Mouse (Mus musculus): ENCODE measurements at regions not wholly inside any gene's neighbourhood (a gene's known extent, or its start where the extent isn't known, plus 50 kb on each side); places are given as distances from the start of the nearest gene placed in this dataset.

DNA sequence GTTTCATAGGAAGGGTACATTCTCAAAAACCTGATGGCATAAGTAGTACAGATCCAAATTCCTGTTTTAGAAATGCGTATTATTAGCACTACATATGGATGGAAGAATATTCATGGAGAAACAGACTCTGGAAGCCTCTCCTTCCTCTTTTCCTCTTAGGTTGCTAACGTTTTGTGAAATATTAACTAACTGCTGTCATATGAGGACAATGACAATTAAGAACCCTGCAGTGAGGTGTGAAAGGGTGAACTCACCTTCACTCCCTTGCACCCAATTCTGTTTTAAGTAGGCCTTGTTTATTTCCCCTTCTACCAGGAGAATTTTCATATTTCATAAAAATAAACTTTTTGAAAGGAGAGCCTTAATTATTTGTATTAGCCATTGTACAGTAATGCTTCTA is 62.5 kb upstream of the Abcb5 start:
- intact Hi-C loops (cut with DNase I): loop anchor here (5.0 to 10.0 kb wide), 3 partner anchors 294 to 954 kb away; no protein-coding TSS in a partner anchor

DNA sequence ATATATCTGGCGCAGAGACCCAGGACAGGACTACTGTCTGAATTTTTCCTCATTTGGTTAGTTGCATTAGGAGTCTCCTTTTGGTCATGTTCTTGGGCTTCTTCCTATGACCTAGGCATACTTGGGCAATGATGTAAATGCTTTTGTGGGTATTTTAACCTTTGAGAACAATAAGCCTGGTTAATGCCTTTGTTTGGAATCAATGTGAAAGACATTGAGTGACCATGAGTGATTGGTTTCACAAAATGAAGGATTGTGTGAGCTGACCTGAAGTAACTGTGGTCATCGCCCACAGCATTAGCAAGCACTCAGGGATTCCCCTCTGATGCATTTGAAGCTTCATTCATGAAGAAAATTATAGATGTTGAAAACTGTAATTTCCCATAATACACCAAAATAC is 61.9 kb upstream of the Abcb5 start:
- intact Hi-C loops (cut with DNase I): loop anchor here (5.0 to 10.0 kb wide), 3 partner anchors 294 to 954 kb away; no protein-coding TSS in a partner anchor

DNA sequence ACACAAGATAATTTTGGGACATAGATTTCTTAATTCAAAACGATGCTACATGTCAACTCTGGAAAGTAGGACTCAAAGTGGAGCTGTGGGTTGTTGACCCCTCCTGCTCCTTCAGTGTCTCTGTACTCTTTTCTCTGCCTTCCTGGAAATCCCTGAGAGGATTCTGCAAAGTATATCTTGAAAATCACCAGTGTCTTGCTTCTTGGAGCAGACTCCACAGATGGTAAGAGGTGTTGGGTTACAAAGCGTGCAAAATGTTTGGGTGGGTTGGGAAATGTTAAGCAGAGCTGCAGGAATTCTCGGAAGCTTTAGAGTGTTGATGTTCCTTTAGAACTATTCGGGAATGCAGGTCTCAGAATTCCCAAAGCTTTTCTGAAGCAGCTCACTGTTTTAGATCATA is 61.5 kb upstream of the Abcb5 start:
- intact Hi-C loops (cut with DNase I): loop anchor here (5.0 to 10.0 kb wide), 3 partner anchors 295 to 955 kb away; no protein-coding TSS in a partner anchor

DNA sequence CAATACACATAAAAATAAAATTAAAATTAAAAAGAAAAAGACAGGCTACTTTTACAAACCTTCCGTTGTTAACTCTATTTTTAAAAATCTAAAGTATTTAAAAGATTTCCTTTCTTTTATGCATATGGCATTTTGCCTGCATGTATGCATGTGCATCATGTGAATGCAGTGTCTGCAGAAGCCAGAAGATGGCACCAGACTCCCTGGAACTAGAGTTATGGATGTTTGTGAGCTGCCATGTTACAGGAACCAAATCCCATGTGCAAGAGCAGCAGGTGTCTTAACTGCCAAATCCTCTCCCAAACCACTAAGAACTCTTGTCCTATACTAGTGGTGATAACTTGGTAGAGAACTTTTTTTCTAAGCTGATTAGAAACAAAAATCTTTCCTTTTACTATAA is 60.1 kb upstream of the Abcb5 start:
- intact Hi-C loops (cut with DNase I): loop anchor here (5.0 to 10.0 kb wide), 3 partner anchors 296 to 956 kb away; no protein-coding TSS in a partner anchor

DNA sequence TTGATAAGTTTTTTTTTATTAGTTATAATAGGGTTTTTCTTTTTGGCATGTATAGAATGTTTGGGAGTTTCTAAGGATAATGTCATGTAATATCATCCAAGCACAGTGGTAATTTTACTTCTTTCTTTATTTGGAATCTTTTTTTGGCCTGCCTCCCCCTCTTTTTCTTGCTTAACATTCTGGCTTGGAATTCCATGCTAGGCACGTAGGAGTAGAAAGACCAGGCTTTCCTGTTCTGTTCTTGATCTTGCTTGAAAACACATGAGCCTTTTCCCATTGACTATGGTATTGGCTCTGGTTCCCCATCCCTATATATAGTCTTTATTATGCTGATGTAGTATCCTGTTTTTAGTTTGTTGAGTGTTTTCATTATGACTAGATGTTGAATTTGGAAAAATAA is 57.8 kb upstream of the Abcb5 start:
- intact Hi-C loops (cut with DNase I): loop anchor here (10.0 kb wide), 1 partner anchor 451 kb away; no protein-coding TSS in a partner anchor

Measured in adrenal gland (tissue).